Mouse (Mus musculus) C2C12 (cell line): ENCODE results near the gene Psmd9. TPM values are rescaled to one million over a fixed set of nuclear protein-coding genes. Genes with fewer than 3 reads are reported as not detected.

ENCODE experiments used
- H3K27me3 ChIP-seq: one replicate; pipeline ENCODE4 v1.6.1; 2011; ENCODE audit not compliant: control insufficient read depth, insufficient read depth, insufficient read length
- H3K36me3 ChIP-seq: one replicate; pipeline ENCODE4 v1.6.1; 2011; ENCODE audit not compliant: control insufficient read depth, insufficient read depth
- H3K4me3 ChIP-seq: one replicate; pipeline ENCODE4 v1.5.1; 2011; ENCODE audit warnings: mild to moderate bottlenecking, control low read depth; ENCODE audit not compliant: poor library complexity, insufficient read depth, severe bottlenecking
- H3K79me2 ChIP-seq: one replicate; pipeline ENCODE4 v1.6.1; 2011; ENCODE audit not compliant: control insufficient read depth, insufficient read depth
- H3K79me3 ChIP-seq: one replicate; pipeline ENCODE4 v1.6.1; 2011; ENCODE audit warnings: low read depth, control low read depth
- H3ac ChIP-seq: one replicate; pipeline ENCODE3; 2011; ENCODE audit warnings: low read depth; ENCODE audit not compliant: control insufficient read depth, insufficient read length
- CEBPB ChIP-seq: IDR thresholded peaks from one replicate; pipeline ENCODE4 v1.6.1; 2011; ENCODE audit warnings: low read depth, mild to moderate bottlenecking, control low read depth, moderate library complexity
- CTCF ChIP-seq: IDR thresholded peaks from one replicate; pipeline ENCODE4 v1.5.1; 2011; ENCODE audit not compliant: control insufficient read depth, insufficient read depth, insufficient read length
- FOSL1 ChIP-seq: IDR thresholded peaks from one replicate; pipeline ENCODE4 v1.8.0; 2011; ENCODE audit warnings: mild to moderate bottlenecking, low read length; ENCODE audit not compliant: poor library complexity, insufficient read depth, severe bottlenecking
- MAX ChIP-seq: IDR thresholded peaks from one replicate; pipeline ENCODE4 v1.6.1; 2011; ENCODE audit warnings: mild to moderate bottlenecking, control low read depth
- MYOD1 ChIP-seq: IDR thresholded peaks from one replicate; pipeline ENCODE4 v1.6.1; 2011; ENCODE audit warnings: low read depth; ENCODE audit not compliant: control insufficient read depth, insufficient read length
- MYOG ChIP-seq: IDR thresholded peaks from one replicate; pipeline ENCODE4 v1.6.1; 2011; ENCODE audit not compliant: control insufficient read depth, insufficient read length; ENCODE audit errors: extremely low read depth
- USF1 ChIP-seq: IDR thresholded peaks from one replicate; pipeline ENCODE4 v1.6.1; 2011; ENCODE audit warnings: low read depth, mild to moderate bottlenecking, control low read depth, moderate library complexity
- polyA plus RNA-seq: library from polyadenylated mRNA; unstranded; fragments of >200 nt; fragmentation: generic; extraction: Trizol; gene quantifications from one replicate; pipeline ENCODE4 v1.2.1, GENCODE M21; 2012; ENCODE audit warnings: missing spikeins

Gene Psmd9
- polyA plus RNA-seq, 1 experiment: 33.2 TPM

GRCm38 (mm10) chr5:123270917-123271316 is 101.7 kb downstream of the Psmd9 start:
- no peaks in the 10 kb centered on the region for H3K79me2 ChIP-seq
- no peaks in the 10 kb centered on the region for H3K79me3 ChIP-seq
- H3ac ChIP-seq: no peak overlapping the region
- TF ChIP-seq USF1: no peak
- TF ChIP-seq CTCF: no peak
- TF ChIP-seq CEBPB: no peak
- H3K27me3 ChIP-seq: no peaks in the 10 kb centered on the region
- H3K4me3 ChIP-seq: no peak overlapping the region
- H3K36me3 ChIP-seq: no peaks in the 10 kb centered on the region

DNA sequence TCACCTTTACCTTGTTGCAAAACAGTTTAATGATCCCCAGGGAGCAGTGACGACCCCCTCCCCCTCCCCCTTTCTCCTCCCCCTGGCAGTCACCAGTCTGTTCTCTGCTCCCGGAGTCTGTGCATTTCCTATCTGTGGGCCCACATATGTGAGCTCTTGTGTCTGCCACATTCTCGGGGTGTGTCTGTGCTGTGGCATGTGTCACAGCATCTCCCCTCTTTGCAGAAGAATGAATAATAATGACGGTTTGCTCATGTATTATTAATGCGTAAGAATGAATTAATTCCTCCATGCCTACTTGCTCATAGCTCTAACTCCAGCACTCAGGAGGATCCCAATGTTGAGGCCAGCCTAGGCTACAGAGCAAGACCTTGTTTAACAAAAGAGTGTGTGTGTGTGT is 103.7 kb downstream of the Psmd9 start:
- Histone ChIP-seq H3K79me2 (no peaks in the 10 kb centered on the region), H3K4me3 (no peak overlapping the region), H3K79me3 (no peaks in the 10 kb centered on the region), H3K27me3 (no peaks in the 10 kb centered on the region), H3K36me3 (no peaks in the 10 kb centered on the region), H3ac (no peak overlapping the region)
- TF ChIP-seq CEBPB (no peak), CTCF (no peak), USF1 (no peak), MYOG (no peak), MAX (no peak), FOSL1 (no peak), MYOD1 (no peak)

DNA sequence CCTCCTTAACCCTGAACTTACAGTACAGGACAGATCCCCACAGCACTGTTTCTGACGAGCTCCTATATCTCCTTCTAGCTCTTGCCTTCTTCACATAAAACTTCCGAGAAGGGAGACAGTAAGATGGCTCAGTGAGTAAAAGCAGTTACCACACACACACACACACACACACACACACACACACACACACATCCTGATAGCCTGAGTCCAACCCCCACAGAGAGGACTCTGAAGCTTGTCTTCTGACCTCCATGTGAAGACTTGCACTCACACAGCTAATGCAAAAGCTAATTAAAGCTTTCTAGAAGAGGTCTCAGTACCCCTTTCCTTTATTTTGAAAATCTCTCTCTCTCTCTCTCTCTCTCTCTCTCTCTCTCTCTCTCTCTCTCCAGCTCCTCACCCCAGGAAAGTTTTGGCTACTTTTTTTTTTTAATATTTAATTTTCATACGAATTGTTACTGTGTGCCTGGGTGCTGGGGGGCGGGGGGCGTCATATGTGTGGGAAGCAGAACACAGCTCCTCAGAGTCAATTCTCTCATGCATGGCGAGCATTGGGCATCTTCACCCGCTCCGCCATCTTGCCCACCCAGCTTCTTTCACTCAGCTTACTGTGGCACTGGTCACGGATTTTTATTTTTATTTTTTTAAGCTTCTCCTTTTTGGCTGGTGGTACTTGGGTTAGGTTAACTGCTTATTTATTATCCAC is 107.6 kb downstream of the Psmd9 start:
- Histone ChIP-seq H3K36me3 (no peaks in the 10 kb centered on the region), H3K79me2 (no peaks in the 10 kb centered on the region), H3K79me3 (no peaks in the 10 kb centered on the region), H3ac (no peak overlapping the region), H3K27me3 (no peaks in the 10 kb centered on the region), H3K4me3 (no peak overlapping the region)
- TF ChIP-seq MYOD1 (no peak), CEBPB (no peak), USF1 (no peak), FOSL1 (no peak), CTCF (no peak), MYOG (no peak), MAX (no peak)

GRCm38 (mm10) chr5:123277342-123277701 is 108.1 kb downstream of the Psmd9 start:
- Histone ChIP-seq H3ac (no peak overlapping the region), H3K79me2 (no peaks in the 10 kb centered on the region), H3K36me3 (no peaks in the 10 kb centered on the region), H3K4me3 (no peak overlapping the region), H3K79me3 (no peaks in the 10 kb centered on the region), H3K27me3 (no peaks in the 10 kb centered on the region)
- TF ChIP-seq FOSL1 (no peak), CEBPB (no peak), MYOD1 (no peak), MAX (no peak), MYOG (no peak), CTCF (no peak), USF1 (no peak)

DNA sequence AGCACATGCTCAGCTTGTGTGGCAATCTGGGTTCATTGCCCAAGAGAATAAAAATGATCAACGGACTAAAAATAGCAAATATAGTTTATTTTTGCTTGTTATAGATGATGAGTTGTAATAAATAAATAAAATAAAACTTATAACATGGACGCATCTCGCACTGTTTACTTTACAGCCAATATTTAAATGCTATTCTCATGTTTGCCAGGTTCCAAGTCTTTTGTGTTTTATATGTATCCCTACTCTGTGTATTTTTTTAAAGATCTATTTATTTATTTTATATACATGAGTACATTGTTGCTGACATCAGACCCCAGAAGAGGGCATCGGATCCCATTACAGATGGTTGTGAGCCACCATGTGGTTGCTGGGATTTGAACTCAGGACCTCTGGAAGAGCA is 108.5 kb downstream of the Psmd9 start:
- H3K79me2 ChIP-seq: no peaks in the 10 kb centered on the region
- H3K4me3 ChIP-seq: no peak overlapping the region
- no peaks in the 10 kb centered on the region for H3K27me3 ChIP-seq
- no peaks in the 10 kb centered on the region for H3K79me3 ChIP-seq
- no peak for TF ChIP-seq MAX
- TF ChIP-seq USF1: no peak
- TF ChIP-seq MYOG: no peak
- TF ChIP-seq MYOD1: no peak
- no peak for TF ChIP-seq FOSL1
- no peak for TF ChIP-seq CEBPB
- no peak overlapping the region for H3ac ChIP-seq
- no peaks in the 10 kb centered on the region for H3K36me3 ChIP-seq

DNA sequence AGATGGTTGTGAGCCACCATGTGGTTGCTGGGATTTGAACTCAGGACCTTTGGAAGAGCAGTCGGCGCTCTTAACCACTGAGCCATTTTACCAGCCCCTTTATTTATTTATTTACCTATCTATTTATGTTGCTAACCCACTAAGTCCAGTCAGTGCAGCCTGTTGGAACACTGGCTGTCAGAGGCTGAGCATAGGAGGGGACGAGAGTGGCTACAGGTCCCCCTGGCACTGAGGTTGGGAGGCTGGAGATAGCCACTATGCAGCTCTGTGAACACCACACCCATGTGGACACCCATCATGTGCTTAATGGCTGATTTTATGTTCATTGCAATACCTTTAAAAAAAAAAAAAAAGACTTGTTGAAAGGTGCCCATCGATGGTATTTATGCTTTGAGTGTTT is 110.0 kb downstream of the Psmd9 start:
- Histone ChIP-seq H3K27me3 (no peaks in the 10 kb centered on the region), H3K79me2 (no peaks in the 10 kb centered on the region), H3ac (no peak overlapping the region), H3K79me3 (no peaks in the 10 kb centered on the region), H3K36me3 (no peaks in the 10 kb centered on the region), H3K4me3 (no peak overlapping the region)
- no peak for TF ChIP-seq CEBPB
- TF ChIP-seq FOSL1: no peak
- TF ChIP-seq MAX: no peak
